Mouse (Mus musculus) liver, adult 2 months (tissue): Measurements from ENCODE around the gene Duox1.

Experiments used
- CTCF ChIP-seq: fragments of 200-500 bp; IDR thresholded peaks from 2 replicates; pipeline ENCODE4 v1.5.1; 2011; ENCODE audit warnings: low read depth, low read length, control low read depth
- POLR2A ChIP-seq: fragments of 200-500 bp; IDR thresholded peaks from 2 replicates; pipeline ENCODE4 v1.6.1; 2011; ENCODE audit warnings: low read length, control low read depth; ENCODE audit not compliant: insufficient read depth; ENCODE audit errors: extremely low read depth

DNA sequence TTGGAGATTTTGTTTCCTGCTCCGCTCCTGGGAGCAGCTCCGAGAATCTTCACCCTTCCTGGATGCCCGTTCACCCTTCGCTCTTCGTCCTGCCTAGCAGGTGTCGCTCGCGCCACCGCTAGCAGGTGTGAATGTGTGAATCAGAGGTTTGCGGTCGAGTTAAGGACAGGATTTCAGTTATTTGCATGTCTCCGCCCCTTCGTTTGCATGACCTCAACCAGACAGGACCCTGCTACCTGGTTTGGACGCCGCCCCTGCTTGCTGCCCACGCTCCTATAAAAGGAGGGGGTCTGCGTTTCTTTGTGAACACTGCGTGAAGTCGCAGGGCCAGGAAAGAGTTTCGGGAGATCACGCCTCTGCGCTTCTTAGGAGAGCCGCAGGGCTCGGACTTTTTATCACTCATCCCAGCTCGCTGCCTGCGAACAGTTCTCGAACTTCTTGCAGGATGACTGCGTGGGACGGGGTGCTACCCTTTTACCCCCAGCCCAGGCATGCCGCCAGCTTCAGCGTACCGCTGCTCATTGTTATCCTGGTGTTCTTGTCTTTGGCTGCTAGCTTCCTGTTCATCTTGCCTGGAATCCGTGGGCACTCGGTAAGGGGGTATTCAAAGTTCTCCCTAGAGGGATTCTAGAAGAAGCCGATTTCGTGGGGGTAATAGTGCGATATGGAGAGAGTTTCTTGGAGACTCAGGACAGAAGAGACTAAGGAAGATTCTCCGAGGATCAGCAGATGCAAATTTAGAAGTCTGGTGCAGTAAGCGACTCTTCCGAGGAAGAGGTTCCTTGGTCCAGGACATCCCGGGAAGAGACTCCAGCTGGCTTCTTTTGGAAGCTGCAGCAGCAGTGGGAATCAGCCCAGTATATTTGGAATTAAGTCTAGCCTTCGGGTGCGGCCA is 16.6 kb upstream of the Duox1 start, which contains the start of gene Duoxa2:
- TF ChIP-seq CTCF (no peak), POLR2A (no peak)
